Mouse (Mus musculus): ENCODE measurements around the gene Large1. TPM values are rescaled to one million over a fixed set of nuclear protein-coding genes. Genes with fewer than 3 reads are reported as not detected.
"Not testable (repeated sequence)": the region's sequence is repeated elsewhere in the genome, so short reads cannot be mapped to it uniquely, and the experiment has no call there.

Gene Large1
- polyA plus RNA-seq, 1 experiment from 2014 or later, result 12.5 TPM

GRCm38 (mm10) chr8:73289831-73290230 lies 63.5 kb downstream of the Large1 start:
- Histone ChIP-seq H3K4me3 (ENCODE audit: low read depth, low read length) (no peak overlapping the region), H3K27ac (replicated peaks; ENCODE audit: low read depth, low read length) (no peak overlapping the region), H3K9ac (ENCODE audit: low read depth, low read length) (no peak overlapping the region), H3K4me1 (ENCODE audit: control insufficient read depth, insufficient read depth, low read length) (no peaks in the 10 kb centered on the region), H3K27me3 (replicated peaks; ENCODE audit: control insufficient read depth, insufficient read depth, low read length) (no peaks in the 10 kb centered on the region), H3K36me3 (ENCODE audit: control insufficient read depth, insufficient read depth, low read length) (no peaks in the 10 kb centered on the region), H3K4me2 (ENCODE audit: low read depth, low read length) (no peak overlapping the region), H3K9me3 (ENCODE audit: control insufficient read depth, low read length) (no peaks in the 10 kb centered on the region)
- WGBS, result 82% methylated on average over 2 of the region's 2 CpGs
- ATAC-seq (ENCODE audit: low read depth) (no peak), DNase-seq (ENCODE audit: low spot score) (no peak)

GRCm38 (mm10) chr8:73281996-73282395 lies 71.3 kb downstream of the Large1 start:
- DNase-seq (ENCODE audit: low spot score) (no peak), ATAC-seq (ENCODE audit: low read depth) (no peak)
- no peaks in the 10 kb centered on the region for H3K36me3 ChIP-seq (ENCODE audit: control insufficient read depth, insufficient read depth, low read length)
- H3K4me2 ChIP-seq (ENCODE audit: low read depth, low read length), result no peak overlapping the region
- no peak overlapping the region for H3K9ac ChIP-seq (ENCODE audit: low read depth, low read length)
- no peak overlapping the region for H3K27ac ChIP-seq (replicated peaks; ENCODE audit: low read depth, low read length)
- H3K9me3 ChIP-seq (ENCODE audit: control insufficient read depth, low read length), result no peaks in the 10 kb centered on the region
- H3K27me3 ChIP-seq (replicated peaks; ENCODE audit: control insufficient read depth, insufficient read depth, low read length), result no peaks in the 10 kb centered on the region
- H3K4me3 ChIP-seq (ENCODE audit: low read depth, low read length), result no peak overlapping the region
- H3K4me1 ChIP-seq (ENCODE audit: control insufficient read depth, insufficient read depth, low read length), result no peaks in the 10 kb centered on the region
- WGBS, result 90% methylated on average over 4 of the region's 4 CpGs

- Histone ChIP-seq H3K27me3 (replicated peaks; ENCODE audit: control insufficient read depth, insufficient read depth, low read length) (no peaks in the 10 kb centered on the region), H3K4me1 (ENCODE audit: control insufficient read depth, insufficient read depth, low read length) (no peaks in the 10 kb centered on the region), H3K9ac (ENCODE audit: low read depth, low read length) (no peak overlapping the region), H3K27ac (replicated peaks; ENCODE audit: low read depth, low read length) (no peak overlapping the region), H3K4me3 (ENCODE audit: low read depth, low read length) (no peak overlapping the region), H3K9me3 (ENCODE audit: control insufficient read depth, low read length) (no peaks in the 10 kb centered on the region), H3K36me3 (ENCODE audit: control insufficient read depth, insufficient read depth, low read length) (no peaks in the 10 kb centered on the region), H3K4me2 (ENCODE audit: low read depth, low read length) (no peak overlapping the region)
- no peak for DNase-seq (ENCODE audit: low spot score)
- ATAC-seq (ENCODE audit: low read depth), result no peak
- 87% methylated on average over 4 of the region's 4 CpGs for WGBS
These were observed 77.3 kb downstream of the Large1 start for GRCm38 (mm10) chr8:73276015-73276414.

- not testable (repeated sequence) for ATAC-seq (ENCODE audit: low read depth); DNase-seq (ENCODE audit: low spot score)
These were observed 77.9 kb downstream of the Large1 start for GRCm38 (mm10) chr8:73275445-73275844.

GRCm38 (mm10) chr8:73273150-73273549 lies 80.2 kb downstream of the Large1 start:
- no peak overlapping the region for H3K9ac ChIP-seq (ENCODE audit: low read depth, low read length)
- H3K27ac ChIP-seq (replicated peaks; ENCODE audit: low read depth, low read length), result no peak overlapping the region
- no peaks in the 10 kb centered on the region for H3K27me3 ChIP-seq (replicated peaks; ENCODE audit: control insufficient read depth, insufficient read depth, low read length)
- no peak overlapping the region for H3K4me3 ChIP-seq (ENCODE audit: low read depth, low read length)
- H3K4me2 ChIP-seq (ENCODE audit: low read depth, low read length), result no peak overlapping the region
- no peaks in the 10 kb centered on the region for H3K36me3 ChIP-seq (ENCODE audit: control insufficient read depth, insufficient read depth, low read length)
- no peak for ATAC-seq (ENCODE audit: low read depth)
- no peaks in the 10 kb centered on the region for H3K9me3 ChIP-seq (ENCODE audit: control insufficient read depth, low read length)
- DNase-seq (ENCODE audit: low spot score), result no peak
- no peaks in the 10 kb centered on the region for H3K4me1 ChIP-seq (ENCODE audit: control insufficient read depth, insufficient read depth, low read length)

More at GRCm38 (mm10) chr8:73275445-73275844, 77.9 kb downstream of the Large1 start:
- not testable (repeated sequence) for H3K4me3 ChIP-seq (ENCODE audit: low read depth, low read length); H3K9ac ChIP-seq (ENCODE audit: low read depth, low read length); H3K27ac ChIP-seq (replicated peaks; ENCODE audit: low read depth, low read length); H3K27me3 ChIP-seq (replicated peaks; ENCODE audit: control insufficient read depth, insufficient read depth, low read length); H3K36me3 ChIP-seq (ENCODE audit: control insufficient read depth, insufficient read depth, low read length); H3K4me1 ChIP-seq (ENCODE audit: control insufficient read depth, insufficient read depth, low read length); H3K4me2 ChIP-seq (ENCODE audit: low read depth, low read length); H3K9me3 ChIP-seq (ENCODE audit: control insufficient read depth, low read length)
- WGBS, result 56% methylated on average over 4 of the region's 4 CpGs

- H3K36me3 ChIP-seq (ENCODE audit: control insufficient read depth, insufficient read depth, low read length), result no peaks in the 10 kb centered on the region
- no peak for DNase-seq (ENCODE audit: low spot score)
- no peak overlapping the region for H3K27ac ChIP-seq (replicated peaks; ENCODE audit: low read depth, low read length)
- H3K4me2 ChIP-seq (ENCODE audit: low read depth, low read length), result no peak overlapping the region
- H3K27me3 ChIP-seq (replicated peaks; ENCODE audit: control insufficient read depth, insufficient read depth, low read length), result no peaks in the 10 kb centered on the region
- no peaks in the 10 kb centered on the region for H3K9me3 ChIP-seq (ENCODE audit: control insufficient read depth, low read length)
- ATAC-seq (ENCODE audit: low read depth), result no peak
- H3K4me3 ChIP-seq (ENCODE audit: low read depth, low read length), result no peak overlapping the region
- no peaks in the 10 kb centered on the region for H3K4me1 ChIP-seq (ENCODE audit: control insufficient read depth, insufficient read depth, low read length)
- H3K9ac ChIP-seq (ENCODE audit: low read depth, low read length), result no peak overlapping the region
These were observed 82.3 kb downstream of the Large1 start for GRCm38 (mm10) chr8:73270991-73271390.

- peaks cover 14% of the 10 kb centered on the region for H3K9me3 ChIP-seq (ENCODE audit: control insufficient read depth, low read length)
- H3K4me1 ChIP-seq (ENCODE audit: control insufficient read depth, insufficient read depth, low read length), result no peaks in the 10 kb centered on the region
- no peak overlapping the region for H3K9ac ChIP-seq (ENCODE audit: low read depth, low read length)
- no peaks in the 10 kb centered on the region for H3K36me3 ChIP-seq (ENCODE audit: control insufficient read depth, insufficient read depth, low read length)
- peak; percentile 16 for DNase-seq (ENCODE audit: low spot score)
- no peak overlapping the region for H3K4me3 ChIP-seq (ENCODE audit: low read depth, low read length)
- no peaks in the 10 kb centered on the region for H3K27me3 ChIP-seq (replicated peaks; ENCODE audit: control insufficient read depth, insufficient read depth, low read length)
- no peak overlapping the region for H3K4me2 ChIP-seq (ENCODE audit: low read depth, low read length)
- H3K27ac ChIP-seq (replicated peaks; ENCODE audit: low read depth, low read length), result no peak overlapping the region
- WGBS, result 61% methylated on average over 2 of the region's 2 CpGs
- peak; percentile 30; the same call in 1 of the 2 replicates for ATAC-seq (ENCODE audit: low read depth)
These were observed 95.4 kb downstream of the Large1 start for GRCm38 (mm10) chr8:73257981-73258380.

- no peaks in the 10 kb centered on the region for H3K4me1 ChIP-seq (ENCODE audit: control insufficient read depth, insufficient read depth, low read length)
- H3K36me3 ChIP-seq (ENCODE audit: control insufficient read depth, insufficient read depth, low read length), result no peaks in the 10 kb centered on the region; the same call in 1 of the 2 replicates
- H3K4me2 ChIP-seq (ENCODE audit: low read depth, low read length), result no peak overlapping the region
- 92% methylated on average over 3 of the region's 3 CpGs for WGBS
- peaks cover 19% of the 10 kb centered on the region for H3K9me3 ChIP-seq (ENCODE audit: control insufficient read depth, low read length)
- no peak overlapping the region for H3K9ac ChIP-seq (ENCODE audit: low read depth, low read length)
- ATAC-seq (ENCODE audit: low read depth) (no peak), DNase-seq (ENCODE audit: low spot score) (no peak)
- H3K27ac ChIP-seq (replicated peaks; ENCODE audit: low read depth, low read length), result no peak overlapping the region
- H3K27me3 ChIP-seq (replicated peaks; ENCODE audit: control insufficient read depth, insufficient read depth, low read length), result no peaks in the 10 kb centered on the region
- H3K4me3 ChIP-seq (ENCODE audit: low read depth, low read length), result no peak overlapping the region
These were observed 109.2 kb downstream of the Large1 start for GRCm38 (mm10) chr8:73244186-73244585.

GRCm38 (mm10) chr8:73242066-73242465 lies 111.3 kb downstream of the Large1 start:
- Histone ChIP-seq H3K9me3 (ENCODE audit: control insufficient read depth, low read length) (peaks cover 19% of the 10 kb centered on the region), H3K4me1 (ENCODE audit: control insufficient read depth, insufficient read depth, low read length) (no peaks in the 10 kb centered on the region), H3K9ac (ENCODE audit: low read depth, low read length) (no peak overlapping the region), H3K4me3 (ENCODE audit: low read depth, low read length) (no peak overlapping the region), H3K27me3 (replicated peaks; ENCODE audit: control insufficient read depth, insufficient read depth, low read length) (no peaks in the 10 kb centered on the region), H3K4me2 (ENCODE audit: low read depth, low read length) (no peak overlapping the region), H3K36me3 (ENCODE audit: control insufficient read depth, insufficient read depth, low read length) (no peaks in the 10 kb centered on the region; the same call in 1 of the 2 replicates), H3K27ac (replicated peaks; ENCODE audit: low read depth, low read length) (no peak overlapping the region)
- ATAC-seq (ENCODE audit: low read depth) (no peak), DNase-seq (ENCODE audit: low spot score) (peak; percentile 18)
- WGBS, result 50% methylated on average over 1 of the region's 1 CpGs

All from embryonic facial prominence, embryonic 14.5 days (tissue).